Mouse (Mus musculus): Measurements from ENCODE around the gene Efhc2. TPM values are rescaled to one million over a fixed set of nuclear protein-coding genes. Genes with fewer than 3 reads are reported as not detected.
A peak's percentile ranks its signal among the peaks of the same experiment; 100 is the strongest.

Efhc2 gene
- total RNA-seq (2014; rRNA removed) (2.4 and 5.7 TPM in 2 replicates), polyA plus RNA-seq (2015; fragmentation: Nextera tagmentation; extraction: Ambion mirVana) (2.7 and 3.3 TPM in 2 replicates)

DNA sequence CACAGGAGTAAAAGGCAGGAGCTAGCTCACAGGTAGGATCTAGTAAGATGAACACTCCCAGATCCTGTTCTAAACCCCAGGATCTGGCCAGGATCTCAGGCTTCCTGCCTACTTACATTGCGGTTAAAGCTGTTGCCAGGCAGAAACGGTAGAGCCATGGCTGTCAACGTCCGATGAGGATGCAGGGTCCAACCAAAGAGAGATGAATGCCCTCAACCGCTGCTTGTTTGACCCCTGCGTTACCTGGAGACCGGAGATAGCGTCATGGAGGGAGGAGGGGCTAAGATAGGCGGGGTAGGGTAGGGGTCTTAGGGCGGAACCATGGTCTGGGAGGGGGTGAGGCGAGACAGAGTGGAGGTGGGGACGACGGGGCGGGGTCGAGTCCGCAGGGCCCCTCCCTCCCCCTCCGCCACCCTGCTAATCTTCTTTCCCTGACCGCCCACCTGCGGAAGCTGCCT lies at the start of gene Efhc2:
TSS of gene Efhc2 (minus strand) at position 243 of the 458 bp plus-strand sequence.
- H3K27me3 ChIP-seq (ENCODE audit: insufficient read depth, low read length) = no peaks in the 10 kb centered on the region
- no peaks in the 10 kb centered on the region for H3K4me1 ChIP-seq (ENCODE audit: insufficient read depth, low read length)
- peak within 1 kb of the TSS; percentile 32; the same call in 1 of the 2 replicates for H3K27ac ChIP-seq (ENCODE audit: low read depth, low read length)
- peak within 1 kb of the TSS; percentile 52 for H3K4me2 ChIP-seq (ENCODE audit: low read depth, low read length, poor library complexity, severe bottlenecking)
- H3K9me3 ChIP-seq (ENCODE audit: low read length) = no peaks in the 10 kb centered on the region
- H3K9ac ChIP-seq (replicated peaks; ENCODE audit: low read length, poor library complexity, severe bottlenecking) = peak within 1 kb of the TSS; percentile 48
- ATAC-seq (ENCODE audit: low FRiP score) = peak; percentile 81
- WGBS = 22% methylated on average over 16 of the region's 19 CpGs
- no peak for TF ChIP-seq CTCF (IDR thresholded peaks at IDR 0.05)
- H3K4me3 ChIP-seq (ENCODE audit: low read depth, low read length) = peak within 1 kb of the TSS; percentile 34
- H3K36me3 ChIP-seq (ENCODE audit: insufficient read depth, low read length) = no peaks in the 10 kb centered on the region
- DNase-seq (ENCODE audit: low spot score) = peak; percentile 37

DNA sequence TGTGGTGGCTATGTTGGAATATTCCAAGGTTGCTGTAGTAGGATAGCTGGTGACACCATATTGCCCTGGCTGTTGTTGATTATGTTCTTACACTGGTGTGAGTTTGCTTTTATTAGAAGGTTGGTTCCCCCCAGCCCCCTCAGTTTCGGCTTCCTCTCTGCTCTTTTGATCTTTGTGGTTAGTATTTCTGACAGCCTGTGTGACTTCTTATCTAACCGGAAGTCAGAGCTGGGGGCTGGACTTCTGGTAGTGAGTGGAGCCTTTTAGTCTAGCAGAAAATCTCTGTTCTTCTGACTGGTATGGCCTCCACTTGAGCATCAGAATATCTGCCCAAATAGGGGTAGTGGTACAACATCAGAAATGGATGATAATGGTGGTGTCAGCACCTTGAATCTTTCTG lies 45.9 kb upstream of the Efhc2 start:
- WGBS = 76% methylated on average over 2 of the region's 2 CpGs
- H3K36me3 ChIP-seq (ENCODE audit: insufficient read depth, low read length) = no peaks in the 10 kb centered on the region
- no peak overlapping the region for H3K4me2 ChIP-seq (ENCODE audit: low read depth, low read length, poor library complexity, severe bottlenecking)
- no peaks in the 10 kb centered on the region for H3K9me3 ChIP-seq (ENCODE audit: low read length)
- ATAC-seq (ENCODE audit: low FRiP score) (no peak), DNase-seq (ENCODE audit: low spot score) (no peak)
- no peaks in the 10 kb centered on the region for H3K27me3 ChIP-seq (ENCODE audit: insufficient read depth, low read length)
- H3K4me1 ChIP-seq (ENCODE audit: insufficient read depth, low read length) = no peaks in the 10 kb centered on the region
- TF ChIP-seq CTCF (IDR thresholded peaks at IDR 0.05) = no peak
- H3K27ac ChIP-seq (ENCODE audit: low read depth, low read length) = no peak overlapping the region
- H3K9ac ChIP-seq (replicated peaks; ENCODE audit: low read length, poor library complexity, severe bottlenecking) = no peak overlapping the region
- no peak overlapping the region for H3K4me3 ChIP-seq (ENCODE audit: low read depth, low read length)

DNA sequence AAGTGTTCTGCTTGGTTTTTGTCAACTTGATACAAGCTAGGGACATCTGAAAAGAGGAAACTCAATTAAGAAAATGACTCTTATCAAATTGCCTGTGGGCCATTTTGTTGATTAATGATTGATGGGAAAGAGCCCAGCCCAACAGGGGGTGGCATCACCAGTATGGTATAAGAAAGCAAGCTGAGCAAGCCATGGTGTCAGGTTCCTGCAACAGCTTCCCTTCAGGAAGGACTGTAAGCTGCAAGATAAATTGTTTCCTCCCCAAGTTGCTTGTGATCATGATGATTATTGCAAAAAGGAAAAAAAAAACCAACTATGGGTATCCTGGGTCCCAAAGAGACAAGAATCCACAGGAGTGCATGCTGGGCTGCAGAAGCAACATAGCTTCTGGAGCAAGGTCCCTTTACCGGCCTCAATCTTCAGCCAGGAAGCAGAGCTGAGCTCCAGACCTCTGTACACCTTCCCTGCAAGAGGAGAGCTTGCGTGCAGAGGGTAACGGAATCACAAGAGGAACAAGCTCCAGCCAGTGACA lies 18.8 kb downstream of the Efhc2 start:
- 91% methylated on average over 3 of the region's 3 CpGs for WGBS
- DNase-seq (ENCODE audit: low spot score) (no peak), ATAC-seq (ENCODE audit: low FRiP score) (no peak)
- TF ChIP-seq CTCF (IDR thresholded peaks at IDR 0.05) = no peak
- no peaks in the 10 kb centered on the region for H3K27me3 ChIP-seq (ENCODE audit: insufficient read depth, low read length)
- H3K4me3 ChIP-seq (ENCODE audit: low read depth, low read length) = no peak overlapping the region
- H3K9me3 ChIP-seq (ENCODE audit: low read length) = no peaks in the 10 kb centered on the region
- no peak overlapping the region for H3K4me2 ChIP-seq (ENCODE audit: low read depth, low read length, poor library complexity, severe bottlenecking)
- H3K27ac ChIP-seq (ENCODE audit: low read depth, low read length) = no peak overlapping the region
- no peaks in the 10 kb centered on the region for H3K36me3 ChIP-seq (ENCODE audit: insufficient read depth, low read length)
- H3K9ac ChIP-seq (replicated peaks; ENCODE audit: low read length, poor library complexity, severe bottlenecking) = no peak overlapping the region
- H3K4me1 ChIP-seq (ENCODE audit: insufficient read depth, low read length) = no peaks in the 10 kb centered on the region

DNA sequence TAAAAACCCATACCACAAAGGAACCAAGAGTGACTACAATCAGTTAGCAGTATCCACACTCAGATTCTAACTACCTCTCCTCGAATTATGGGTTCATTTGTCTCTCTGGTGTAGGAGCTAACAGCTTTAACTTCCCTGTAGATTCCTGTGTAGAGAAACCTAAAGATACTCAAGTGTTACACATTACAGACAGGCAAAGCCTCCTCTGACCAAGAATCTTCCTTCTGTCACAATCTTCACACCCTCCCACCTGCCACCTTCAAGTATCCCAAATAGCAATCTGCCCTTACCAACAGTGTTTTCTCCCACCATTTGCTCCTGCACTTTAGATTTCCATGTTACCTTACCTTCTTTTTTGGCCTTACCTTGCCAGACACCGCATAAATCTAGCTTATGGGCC lies 35.3 kb downstream of the Efhc2 start:
- Histone ChIP-seq H3K9ac (replicated peaks; ENCODE audit: low read length, poor library complexity, severe bottlenecking) (no peak overlapping the region), H3K27me3 (ENCODE audit: insufficient read depth, low read length) (no peaks in the 10 kb centered on the region), H3K4me1 (ENCODE audit: insufficient read depth, low read length) (no peaks in the 10 kb centered on the region), H3K27ac (ENCODE audit: low read depth, low read length) (no peak overlapping the region), H3K9me3 (ENCODE audit: low read length) (no peaks in the 10 kb centered on the region), H3K4me2 (ENCODE audit: low read depth, low read length, poor library complexity, severe bottlenecking) (no peak overlapping the region), H3K36me3 (ENCODE audit: insufficient read depth, low read length) (no peaks in the 10 kb centered on the region), H3K4me3 (ENCODE audit: low read depth, low read length) (no peak overlapping the region)
- WGBS = 60% methylated on average over 2 of the region's 2 CpGs
- no peak for DNase-seq (ENCODE audit: low spot score)
- no peak for ATAC-seq (ENCODE audit: low FRiP score)
- TF ChIP-seq CTCF (IDR thresholded peaks at IDR 0.05) = no peak

DNA sequence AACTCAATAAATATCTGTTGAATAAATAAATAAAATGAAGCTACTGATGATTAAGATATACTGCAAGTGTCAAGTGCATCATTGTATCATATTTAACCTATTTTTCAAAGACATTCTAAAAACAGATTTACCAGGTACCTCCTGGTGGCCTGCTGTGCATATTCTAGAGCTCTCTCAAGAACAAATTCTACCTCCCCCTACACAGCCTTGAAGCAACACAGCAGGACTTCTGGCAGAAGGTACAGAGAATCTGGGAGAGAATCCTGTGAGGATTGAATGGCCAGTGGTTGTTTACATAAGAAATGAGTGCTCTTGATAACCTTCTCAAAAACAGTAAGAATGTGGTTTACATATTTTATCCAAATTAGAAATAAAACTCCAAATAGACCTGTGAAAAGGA lies 94.0 kb downstream of the Efhc2 start:
- TF ChIP-seq CTCF (IDR thresholded peaks at IDR 0.05) = no peak
- no peaks in the 10 kb centered on the region for H3K27me3 ChIP-seq (ENCODE audit: insufficient read depth, low read length)
- ATAC-seq (ENCODE audit: low FRiP score) = no peak

DNA sequence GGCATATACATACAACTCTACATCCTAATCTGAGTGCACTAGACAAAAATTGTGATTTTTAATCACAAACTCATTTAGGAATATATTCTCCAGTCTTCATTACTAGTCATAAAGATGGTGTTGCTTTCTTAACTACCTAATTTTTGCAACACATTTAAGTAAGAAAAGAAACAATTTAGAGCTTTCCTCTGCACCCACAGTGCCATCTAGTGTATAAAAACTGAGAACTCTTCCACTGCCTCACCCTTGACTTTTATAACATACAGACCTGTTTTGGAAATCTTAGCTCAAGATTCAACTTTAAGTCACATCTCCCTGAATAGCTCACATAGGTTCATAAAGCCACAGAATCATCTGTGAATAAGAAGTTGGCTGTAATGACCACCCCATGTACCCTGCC lies 101.7 kb downstream of the Efhc2 start:
- Histone ChIP-seq H3K4me2 (ENCODE audit: low read depth, low read length, poor library complexity, severe bottlenecking) (no peak overlapping the region), H3K4me3 (ENCODE audit: low read depth, low read length) (no peak overlapping the region), H3K27ac (ENCODE audit: low read depth, low read length) (no peak overlapping the region), H3K4me1 (ENCODE audit: insufficient read depth, low read length) (no peaks in the 10 kb centered on the region), H3K36me3 (ENCODE audit: insufficient read depth, low read length) (no peaks in the 10 kb centered on the region), H3K9me3 (ENCODE audit: low read length) (no peaks in the 10 kb centered on the region), H3K9ac (replicated peaks; ENCODE audit: low read length, poor library complexity, severe bottlenecking) (no peak overlapping the region), H3K27me3 (ENCODE audit: insufficient read depth, low read length) (no peaks in the 10 kb centered on the region)
- DNase-seq (ENCODE audit: low spot score) = peak; percentile 8
- ATAC-seq (ENCODE audit: low FRiP score) = no peak
- peak; percentile 63 for TF ChIP-seq CTCF (IDR thresholded peaks at IDR 0.05)

More for the DNA sequence above, 94.0 kb downstream of the Efhc2 start:
- Histone ChIP-seq H3K4me1 (ENCODE audit: insufficient read depth, low read length) (no peaks in the 10 kb centered on the region), H3K9ac (replicated peaks; ENCODE audit: low read length, poor library complexity, severe bottlenecking) (no peak overlapping the region), H3K27ac (ENCODE audit: low read depth, low read length) (no peak overlapping the region), H3K36me3 (ENCODE audit: insufficient read depth, low read length) (no peaks in the 10 kb centered on the region), H3K4me3 (ENCODE audit: low read depth, low read length) (no peak overlapping the region), H3K9me3 (ENCODE audit: low read length) (no peaks in the 10 kb centered on the region), H3K4me2 (ENCODE audit: low read depth, low read length, poor library complexity, severe bottlenecking) (no peak overlapping the region)
- DNase-seq (ENCODE audit: low spot score) = no peak

All from midbrain, postnatal 0 days (tissue).